9 mouse cellular contexts compared by ENCODE assay signal in the genomic region with DNA sequence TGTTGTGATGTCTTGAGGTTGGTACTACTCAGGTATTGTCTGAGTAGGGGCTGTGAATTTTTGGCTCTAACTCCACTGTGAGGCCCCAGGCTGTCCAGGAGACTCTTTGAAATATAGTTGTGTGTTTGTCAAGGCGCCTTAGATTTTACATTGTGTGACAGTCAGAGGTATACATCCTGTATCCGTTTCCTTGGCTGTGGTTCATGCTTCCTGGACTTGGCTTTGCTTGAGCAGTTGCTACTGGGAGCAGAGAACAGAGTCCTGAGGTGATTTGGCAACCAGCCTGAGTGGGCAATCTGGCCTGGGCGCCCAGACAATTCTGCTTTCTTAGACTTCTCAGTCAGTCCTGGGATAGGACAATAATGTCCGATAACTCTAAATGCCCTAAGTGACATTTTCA. TPM values are rescaled to one million over a fixed set of nuclear protein-coding genes. Genes with fewer than 3 reads are reported as not detected.
A peak's percentile ranks its signal among the peaks of the same experiment; 100 is the strongest.
DNase-seq lines count a peak whose midpoint lies in the region; ATAC-seq and TF ChIP-seq lines count a peak whose summit lies in the region.
"Had no signal": no experiment of that assay in that cellular context is flagged by ENCODE, and none has a peak within 500 bp of the region (broad histone marks: within the 10 kb centered on the region; RNA-seq: fewer than 3 reads in every experiment).

No protein-coding gene starts in this region.

- H3K9me3 ChIP-seq in hindbrain, postnatal 0 days (ENCODE audit: low read length) = no peaks in the 10 kb centered on the region
- H3K9me3 ChIP-seq in hindbrain, embryonic 11.5 days (ENCODE audit: control insufficient read depth, low read length) = no peaks in the 10 kb centered on the region
- H3K9me3 ChIP-seq in liver, embryonic 16.5 days (replicated peaks; ENCODE audit: control insufficient read depth, low read length) = no peaks in the 10 kb centered on the region

- ATAC-seq in hindbrain, postnatal 0 days = no peak
- no peak for ATAC-seq in hindbrain, embryonic 11.5 days (ENCODE audit: low FRiP score)
- peak; percentile 86 for ATAC-seq in cerebellum, adult (ENCODE audit: insufficient number of reproducible peaks, low FRiP score, low TSS enrichment)
- ATAC-seq in liver, embryonic 16.5 days (ENCODE audit: low read depth) = no peak

- no peaks in the 10 kb centered on the region for H3K36me3 ChIP-seq in hindbrain, postnatal 0 days (ENCODE audit: insufficient read depth, low read length)
- no peaks in the 10 kb centered on the region for H3K36me3 ChIP-seq in hindbrain, embryonic 11.5 days (ENCODE audit: control insufficient read depth, insufficient read depth, low read length)
- no peaks in the 10 kb centered on the region; the same call in 1 of the 2 replicates for H3K36me3 ChIP-seq in liver, embryonic 16.5 days (ENCODE audit: control insufficient read depth, insufficient read depth)

- intact Hi-C loops in heart, postnatal 14 days (cut with DNase I) = loop anchor here (10.0 kb wide), 1 partner anchor 290 kb away; a partner anchor contains a TSS

- H3K4me2 ChIP-seq in hindbrain, postnatal 0 days (ENCODE audit: low read depth, low read length) = no peak overlapping the region; the same call in 1 of the 2 replicates
- H3K4me2 ChIP-seq in hindbrain, embryonic 11.5 days (replicated peaks; ENCODE audit: low read depth, low read length) = no peak overlapping the region
- H3K4me2 ChIP-seq in liver, embryonic 16.5 days (ENCODE audit: low read depth, low read length) = peak overlapping the region; percentile 13; the same call in 1 of the 2 replicates

- peak overlapping the region; percentile 2; the same call in 1 of the 2 replicates for H3K27ac ChIP-seq in hindbrain, postnatal 0 days
- H3K27ac ChIP-seq in hindbrain, embryonic 11.5 days (ENCODE audit: low read depth, low read length) = no peak overlapping the region
- H3K27ac ChIP-seq in liver, embryonic 16.5 days (ENCODE audit: low read length) = peak overlapping the region; percentile 41; the same call in 1 of the 2 replicates

- 28% methylated on average over 4 of the region's 4 CpGs for WGBS in hindbrain, postnatal 0 days
- WGBS in hindbrain, embryonic 11.5 days = 80% methylated on average over 4 of the region's 4 CpGs
- whole genome bisulfite sequencing in liver, embryonic 16.5 days (ENCODE audit: insufficient replicate concordance) = 22% methylated on average over 4 of the region's 4 CpGs

- H3K27me3 ChIP-seq in hindbrain, postnatal 0 days (ENCODE audit: insufficient read depth, low read length) = no peaks in the 10 kb centered on the region
- H3K27me3 ChIP-seq in hindbrain, embryonic 11.5 days (ENCODE audit: control insufficient read depth, insufficient read depth, low read length) = no peaks in the 10 kb centered on the region
- no peaks in the 10 kb centered on the region for H3K27me3 ChIP-seq in liver, embryonic 16.5 days (ENCODE audit: control insufficient read depth, insufficient read depth, low read depth, low read length)

- no peak overlapping the region for H3K9ac ChIP-seq in hindbrain, postnatal 0 days (replicated peaks; ENCODE audit: low read length)
- H3K9ac ChIP-seq in hindbrain, embryonic 11.5 days (ENCODE audit: low read depth, low read length) = no peak overlapping the region
- no peak overlapping the region for H3K9ac ChIP-seq in liver, embryonic 16.5 days (ENCODE audit: low read depth, low read length)

- peaks cover 26% of the 10 kb centered on the region for H3K4me1 ChIP-seq in hindbrain, postnatal 0 days (ENCODE audit: insufficient read depth, low read length)
- no peaks in the 10 kb centered on the region; the same call in 1 of the 2 replicates for H3K4me1 ChIP-seq in hindbrain, embryonic 11.5 days (replicated peaks; ENCODE audit: control insufficient read depth, insufficient read depth, low read length)
- H3K4me1 ChIP-seq in liver, embryonic 16.5 days (ENCODE audit: control insufficient read depth, low read depth, low read length) = peaks cover 64% of the 10 kb centered on the region

- peak; percentile 69 for DNase-seq in hindbrain, postnatal 0 days (ENCODE audit: low spot score)
- DNase-seq in hindbrain, embryonic 11.5 days (ENCODE audit: low spot score) = no peak
- DNase-seq in heart, postnatal 14 days = peak; percentile 22 to 37
- DNase-seq in urinary bladder, adult 18-20 months (ENCODE audit: low spot score in 2 of 2) = no peak
- no peak for DNase-seq in c-Kit-positive CD71-positive TER-119-positive erythroid progenitor cells, embryonic 14.5 days (ENCODE audit: low spot score)
- DNase-seq in retina, embryonic 14.5 days (ENCODE audit: low spot score) = no peak

- no peak for TF ChIP-seq CTCF in hindbrain, postnatal 0 days (IDR thresholded peaks at IDR 0.05; ENCODE audit: low read depth)

- H3K4me3 ChIP-seq in hindbrain, postnatal 0 days (ENCODE audit: low read length) = no peak overlapping the region
- H3K4me3 ChIP-seq in hindbrain, embryonic 11.5 days (ENCODE audit: low read depth, low read length) = no peak overlapping the region
- no peak overlapping the region for H3K4me3 ChIP-seq in liver, embryonic 16.5 days (ENCODE audit: low read depth, low read length)
- H3K4me3 ChIP-seq: myocyte had no signal

RNA-seq across cellular contexts. Expression of a gene that starts 5.3 kb away (rescaled TPM):
- 58.8 and 80.5 TPM in 2 replicates for total RNA-seq in hindbrain, postnatal 0 days (2014; rRNA removed)
- polyA plus RNA-seq in hindbrain, postnatal 0 days (2015; fragmentation: Nextera tagmentation; extraction: Ambion mirVana) = 53.9 and 58.8 TPM in 2 replicates
- 43.6 and 63.8 TPM in 2 replicates for polyA plus RNA-seq in hindbrain, embryonic 11.5 days (2014; fragmentation: Nextera tagmentation; extraction: Ambion mirVana)
- total RNA-seq in heart, postnatal 14 days (2021) = 10 to 100 TPM; 53.9 to 62.5 TPM
- polyA plus RNA-seq in liver, embryonic 16.5 days (2015; fragmentation: Nextera tagmentation; extraction: Ambion mirVana) = 29.5 and 32.0 TPM in 2 replicates

RNA-seq across cellular contexts. Expression of a gene that starts 34.9 kb away (rescaled TPM):
- total RNA-seq in hindbrain, postnatal 0 days (2014; rRNA removed) = 2.4 and 2.5 TPM in 2 replicates
- 2.5 and 2.8 TPM in 2 replicates for polyA plus RNA-seq in hindbrain, postnatal 0 days (2015; fragmentation: Nextera tagmentation; extraction: Ambion mirVana)
- 0.14 and 0.15 TPM in 2 replicates for polyA plus RNA-seq in hindbrain, embryonic 11.5 days (2014; fragmentation: Nextera tagmentation; extraction: Ambion mirVana)
- under 1 TPM; 0.12 to 0.15 TPM for total RNA-seq in heart, postnatal 14 days (2021)
- 1.4 and 1.6 TPM in 2 replicates for polyA plus RNA-seq in liver, embryonic 16.5 days (2015; fragmentation: Nextera tagmentation; extraction: Ambion mirVana)

Comparison
In these comparisons a context has a peak if more than half of its experiments do, and no peak if none do; other contexts are left out.
1. DNase-seq: peak in hindbrain, postnatal 0 days (single experiment) and heart, postnatal 14 days (2 of 2); none in hindbrain, embryonic 11.5 days (single experiment), urinary bladder, adult 18-20 months (0 of 2), c-Kit-positive CD71-positive TER-119-positive erythroid progenitor cells, embryonic 14.5 days (single experiment) and retina, embryonic 14.5 days (single experiment).